Mouse (Mus musculus) gastrocnemius, postnatal 14 days (tissue): ENCODE data around the gene Shld2. TPM values are rescaled to one million over a fixed set of nuclear protein-coding genes. Genes with fewer than 3 reads are reported as not detected.

Experiments used
- DNase-seq: peaks from one replicate; pipeline ENCODE4 v3.0.0; 2021; ENCODE audit warnings: mixed read lengths
- intact Hi-C: fragments of 180-260 bp; cut with DNase I; formaldehyde crosslinking; loops from one replicate; pipeline ENCODE4 v1.15.1; 2025; ENCODE audit warnings: low total_unique reads
- total RNA-seq, 2 experiments: library from RNA; stranded (reverse); gene quantifications; 2 replicates each; pipeline ENCODE4 v1.2.3; 2021

Shld2 gene
- total RNA-seq, 2 experiments from 2014 or later = 6.8 to 7.0 TPM

GRCm38 (mm10) chr14:34232340-34232739, 78.0 kb downstream of the Shld2 start:
- intact Hi-C loops = no loop called here

GRCm38 (mm10) chr14:34228830-34229506, 81.3 kb downstream of the Shld2 start:
- DNase-seq = no peak
- intact Hi-C loops = no loop called here

More at GRCm38 (mm10) chr14:34232340-34232739, 78.0 kb downstream of the Shld2 start:
- no peak for DNase-seq

- intact Hi-C loops = no loop called here
- no peak for DNase-seq
These were observed 82.3 kb downstream of the Shld2 start for GRCm38 (mm10) chr14:34227981-34228380.

GRCm38 (mm10) chr14:34226566-34226965, 83.7 kb downstream of the Shld2 start:
- peak; percentile 24 for DNase-seq
- intact Hi-C loops = no loop called here

GRCm38 (mm10) chr14:34225986-34226385, 84.3 kb downstream of the Shld2 start:
- no peak for DNase-seq
- intact Hi-C loops = no loop called here

- intact Hi-C loops = no loop called here
- no peak for DNase-seq
These were observed 86.9 kb downstream of the Shld2 start for GRCm38 (mm10) chr14:34223362-34223898.

GRCm38 (mm10) chr14:34221416-34222077, 88.7 kb downstream of the Shld2 start:
- no peak for DNase-seq
- intact Hi-C loops = no loop called here

- no peak for DNase-seq
- intact Hi-C loops = no loop called here
These were observed 89.9 kb downstream of the Shld2 start for GRCm38 (mm10) chr14:34220426-34220825.

- intact Hi-C loops = no loop called here
- DNase-seq = no peak
These were observed 90.5 kb downstream of the Shld2 start for GRCm38 (mm10) chr14:34219786-34220198.

- no peak for DNase-seq
These were observed 91.0 kb downstream of the Shld2 start, which contains the start of gene Syt15 for GRCm38 (mm10) chr14:34219295-34219694. TSS of gene Syt15 (plus strand) at chr14:34219595.

GRCm38 (mm10) chr14:34215451-34216127, 94.7 kb downstream of the Shld2 start:
- intact Hi-C loops = no loop called here
- DNase-seq = no peak

More at GRCm38 (mm10) chr14:34219295-34219694, 91.0 kb downstream of the Shld2 start, which contains the start of gene Syt15:
- intact Hi-C loops = no loop called here

GRCm38 (mm10) chr14:34209942-34210341, 100.4 kb downstream of the Shld2 start:
- DNase-seq = no peak
- intact Hi-C loops = loop anchor here (10.0 kb wide), 1 partner anchor 125 kb away; the partner anchor contains the start of gene Anxa8

GRCm38 (mm10) chr14:34209080-34209479, 101.2 kb downstream of the Shld2 start:
- intact Hi-C loops = loop anchor here (10.0 kb wide), 1 partner anchor 124 kb away; the partner anchor contains the start of gene Anxa8
- DNase-seq = no peak

GRCm38 (mm10) chr14:34208651-34209050, 101.6 kb downstream of the Shld2 start:
- intact Hi-C loops = loop anchor here (10.0 kb wide), 1 partner anchor 124 kb away; the partner anchor contains the start of gene Anxa8
- DNase-seq = peak; percentile 41

- intact Hi-C loops = loop anchor here (10.0 kb wide), 1 partner anchor 123 kb away; the partner anchor contains the start of gene Anxa8
- DNase-seq = no peak
These were observed 102.3 kb downstream of the Shld2 start for GRCm38 (mm10) chr14:34207996-34208395.

- peak; percentile 21 for DNase-seq
- intact Hi-C loops = loop anchor here (10.0 kb wide), 1 partner anchor 117 kb away; the partner anchor contains the start of gene Anxa8
These were observed 108.9 kb downstream of the Shld2 start, which contains the start of gene Gprin2 for GRCm38 (mm10) chr14:34201231-34202035. TSS of gene Gprin2 (minus strand) at chr14:34201653.

- peak; percentile 52 for DNase-seq
- intact Hi-C loops = loop anchor here (10.0 kb wide), 1 partner anchor 116 kb away; the partner anchor contains the start of gene Anxa8
These were observed 109.5 kb downstream of the Shld2 start for GRCm38 (mm10) chr14:34200738-34201230.

GRCm38 (mm10) chr14:34196706-34197105, 113.6 kb downstream of the Shld2 start:
- intact Hi-C loops = no loop called here
- DNase-seq = peak; percentile 34
